ENCODE assay signal across 9 mouse cellular contexts in the genomic region with DNA sequence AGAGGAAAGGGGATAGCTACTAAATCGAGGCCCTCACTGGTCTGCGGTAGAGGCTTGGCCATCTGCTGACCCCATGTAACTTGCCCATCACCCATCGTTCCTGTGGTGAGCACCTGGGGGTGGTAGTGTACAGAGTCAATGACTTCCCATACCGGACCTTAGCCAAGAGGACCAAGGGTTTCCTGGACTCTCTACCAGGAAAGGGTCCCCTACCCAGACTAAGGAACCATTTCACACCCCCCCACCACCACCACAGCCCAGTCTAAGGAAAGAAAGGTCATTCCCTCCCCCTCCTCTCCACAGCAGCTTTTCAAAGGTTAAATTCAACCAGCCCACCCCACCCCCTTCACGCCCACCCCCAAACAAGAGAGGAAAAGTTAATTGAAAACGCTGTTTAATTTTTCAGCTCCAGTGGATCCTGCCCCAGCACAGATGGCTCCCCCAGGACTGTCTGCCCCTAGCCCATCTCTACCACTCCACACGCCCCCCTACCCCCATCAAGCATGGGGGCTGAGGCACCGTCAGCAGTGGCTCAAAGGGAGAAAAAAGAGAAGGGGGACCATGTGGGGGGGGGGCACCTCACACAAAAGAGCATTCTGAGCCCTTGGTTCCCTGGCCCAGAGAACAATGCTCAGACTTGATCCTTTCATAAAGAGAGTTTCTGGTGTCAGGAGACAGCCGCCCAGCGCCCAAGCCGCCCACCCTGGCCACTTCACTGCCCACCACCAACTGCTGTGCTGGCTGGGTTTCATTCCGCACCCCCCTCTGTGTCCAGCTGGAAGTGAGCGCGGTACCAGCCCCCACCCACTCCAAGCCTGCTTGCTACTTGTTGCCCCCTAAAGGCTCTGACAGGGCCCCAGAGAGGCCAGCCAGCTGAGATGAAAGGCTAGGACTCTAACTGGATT.
DNase-seq lines count a peak whose midpoint lies in the region; ATAC-seq and TF ChIP-seq lines count a peak whose summit lies in the region.
"Had no signal": no experiment of that assay in that cellular context is flagged by ENCODE, and none has a peak within 500 bp of the region (broad histone marks: within the 10 kb centered on the region; RNA-seq: fewer than 3 reads in every experiment).

No protein-coding gene starts in this region.

- TF ChIP-seq CTCF in stomach, postnatal 0 days (IDR thresholded peaks at IDR 0.05; ENCODE audit: low read depth): no peak

- H3K36me3 ChIP-seq in stomach, embryonic 16.5 days (ENCODE audit: control insufficient read depth, insufficient read depth, low read length): no peaks in the 10 kb centered on the region
- no peaks in the 10 kb centered on the region for H3K36me3 ChIP-seq in stomach, postnatal 0 days (ENCODE audit: control insufficient read depth, insufficient read depth, low read length)
- H3K36me3 ChIP-seq in hindbrain, embryonic 10.5 days: no peaks in the 10 kb centered on the region
- no peaks in the 10 kb centered on the region for H3K36me3 ChIP-seq in limb, embryonic 13.5 days
- H3K36me3 ChIP-seq: heart, embryonic 13.5 days had no signal

- no peaks in the 10 kb centered on the region; the same call in 1 of the 2 replicates for H3K4me1 ChIP-seq in stomach, embryonic 16.5 days (ENCODE audit: control insufficient read depth, insufficient read depth, low read length)
- no peaks in the 10 kb centered on the region for H3K4me1 ChIP-seq in stomach, postnatal 0 days (replicated peaks; ENCODE audit: control insufficient read depth, insufficient read depth)
- H3K4me1 ChIP-seq in hindbrain, embryonic 10.5 days (replicated peaks): peaks cover 90% of the 10 kb centered on the region
- H3K4me1 ChIP-seq in limb, embryonic 13.5 days: peaks cover 59% of the 10 kb centered on the region

- no peaks in the 10 kb centered on the region for H3K27me3 ChIP-seq in stomach, embryonic 16.5 days (ENCODE audit: control insufficient read depth, insufficient read depth, low read length)
- no peaks in the 10 kb centered on the region for H3K27me3 ChIP-seq in stomach, postnatal 0 days (ENCODE audit: control insufficient read depth, insufficient read depth, low read length)
- peaks cover 100% of the 10 kb centered on the region for H3K27me3 ChIP-seq in hindbrain, embryonic 10.5 days (ENCODE audit: insufficient read depth, poor library complexity, severe bottlenecking)
- no peaks in the 10 kb centered on the region for H3K27me3 ChIP-seq in limb, embryonic 13.5 days

- H3K9me3 ChIP-seq in stomach, embryonic 16.5 days (replicated peaks; ENCODE audit: control insufficient read depth, low read length): no peaks in the 10 kb centered on the region
- no peaks in the 10 kb centered on the region for H3K9me3 ChIP-seq in stomach, postnatal 0 days (ENCODE audit: control insufficient read depth, low read length)
- no peaks in the 10 kb centered on the region for H3K9me3 ChIP-seq in hindbrain, embryonic 10.5 days
- no peaks in the 10 kb centered on the region for H3K9me3 ChIP-seq in limb, embryonic 13.5 days
- H3K9me3 ChIP-seq: heart, embryonic 13.5 days had no signal

- H3K4me3 ChIP-seq in stomach, embryonic 16.5 days (replicated peaks; ENCODE audit: low read length): no peak overlapping the region
- no peak overlapping the region for H3K4me3 ChIP-seq in stomach, postnatal 0 days (ENCODE audit: low read depth, low read length)
- H3K4me3 ChIP-seq in hindbrain, embryonic 10.5 days: peak overlapping the region; percentile 2; the same call in 1 of the 2 replicates
- no peak overlapping the region for H3K4me3 ChIP-seq in limb, embryonic 13.5 days
- H3K4me3 ChIP-seq: heart, embryonic 13.5 days had no signal

- peak; percentile 44; the same call in 1 of the 2 replicates for ATAC-seq in stomach, embryonic 16.5 days (ENCODE audit: insufficient read depth, low FRiP score)
- no peak for ATAC-seq in stomach, postnatal 0 days (ENCODE audit: low FRiP score, low TSS enrichment)
- ATAC-seq in limb, embryonic 13.5 days (ENCODE audit: low FRiP score, low read depth): 0 out of 2 replicates have a peak, but pooled peaks have one; percentile 12

- no peak for TF ChIP-seq EP300 in stomach, postnatal 0 days (optimal IDR thresholded peaks at IDR 0.05)

- H3K9ac ChIP-seq in stomach, embryonic 16.5 days (ENCODE audit: low read length): no peak overlapping the region
- no peak overlapping the region for H3K9ac ChIP-seq in stomach, postnatal 0 days (ENCODE audit: low read length)
- no peak overlapping the region for H3K9ac ChIP-seq in limb, embryonic 13.5 days
- H3K9ac ChIP-seq: heart, embryonic 13.5 days had no signal

- WGBS in stomach, embryonic 16.5 days: 63% methylated on average over 14 of the region's 14 CpGs
- WGBS in stomach, postnatal 0 days: 68% methylated on average over 14 of the region's 14 CpGs
- WGBS in hindbrain, embryonic 10.5 days: 18% methylated on average over 14 of the region's 14 CpGs
- WGBS in limb, embryonic 13.5 days: 38% methylated on average over 14 of the region's 14 CpGs

- DNase-seq in stomach, postnatal 0 days (ENCODE audit: low spot score): no peak
- DNase-seq in hindbrain, embryonic 10.5 days (ENCODE audit: low spot score): peak; percentile 77
- no peak for DNase-seq in T-cell, adult 2 months (ENCODE audit: low spot score)
- DNase-seq in gastrocnemius, adult 8-10 months (ENCODE audit: low spot score in 2 of 2): no peak
- no peak for DNase-seq in thymus, postnatal 0 days (ENCODE audit: low spot score)
- DNase-seq: kidney, postnatal 36 days had no signal

- no peak overlapping the region for H3K4me2 ChIP-seq in stomach, embryonic 16.5 days (ENCODE audit: low read depth, low read length)
- no peak overlapping the region for H3K4me2 ChIP-seq in stomach, postnatal 0 days (replicated peaks; ENCODE audit: low read depth)
- H3K4me2 ChIP-seq in limb, embryonic 13.5 days (replicated peaks): 0 out of 2 replicates have a peak overlapping the region, but pooled peaks have one; percentile 2
- H3K4me2 ChIP-seq: heart, embryonic 13.5 days had no signal

- H3K27ac ChIP-seq in stomach, embryonic 16.5 days (ENCODE audit: low read length): no peak overlapping the region
- H3K27ac ChIP-seq in stomach, postnatal 0 days (replicated peaks): no peak overlapping the region
- H3K27ac ChIP-seq in hindbrain, embryonic 10.5 days: peak overlapping the region; percentile 83
- H3K27ac ChIP-seq in limb, embryonic 13.5 days: no peak overlapping the region
- H3K27ac ChIP-seq: heart, embryonic 13.5 days had no signal
